Mouse (Mus musculus): ENCODE data around the gene Ncoa7.

GRCm38 (mm10) chr10:30585691-30586090 lies 217.4 kb downstream of the Ncoa7 start:
- TF ChIP-seq MYOD1 (IDR thresholded peaks at IDR 0.05; ENCODE audit: control insufficient read depth, insufficient read length, low read depth), result no peak
- no peak for TF ChIP-seq CTCF (IDR thresholded peaks at IDR 0.05; ENCODE audit: control insufficient read depth, insufficient read depth, insufficient read length)
- no peak for TF ChIP-seq FOSL1 (IDR thresholded peaks at IDR 0.05; ENCODE audit: insufficient read depth, low read length, poor library complexity, severe bottlenecking)
- no peak for TF ChIP-seq USF1 (IDR thresholded peaks at IDR 0.05; ENCODE audit: low read depth)
- no peak for TF ChIP-seq MAX (IDR thresholded peaks at IDR 0.05)
- TF ChIP-seq MYOG (IDR thresholded peaks at IDR 0.05; ENCODE audit: control insufficient read depth, extremely low read depth, insufficient read length), result no peak
- TF ChIP-seq CEBPB (IDR thresholded peaks at IDR 0.05; ENCODE audit: low read depth), result no peak

Data from C2C12 (cell line).